Mouse (Mus musculus): Measurements from ENCODE around the gene Ntm. TPM values are rescaled to one million over a fixed set of nuclear protein-coding genes. Genes with fewer than 3 reads are reported as not detected.

The Ntm gene
- polyA plus RNA-seq, 1 experiment from 2014 or later, result 264 TPM

DNA sequence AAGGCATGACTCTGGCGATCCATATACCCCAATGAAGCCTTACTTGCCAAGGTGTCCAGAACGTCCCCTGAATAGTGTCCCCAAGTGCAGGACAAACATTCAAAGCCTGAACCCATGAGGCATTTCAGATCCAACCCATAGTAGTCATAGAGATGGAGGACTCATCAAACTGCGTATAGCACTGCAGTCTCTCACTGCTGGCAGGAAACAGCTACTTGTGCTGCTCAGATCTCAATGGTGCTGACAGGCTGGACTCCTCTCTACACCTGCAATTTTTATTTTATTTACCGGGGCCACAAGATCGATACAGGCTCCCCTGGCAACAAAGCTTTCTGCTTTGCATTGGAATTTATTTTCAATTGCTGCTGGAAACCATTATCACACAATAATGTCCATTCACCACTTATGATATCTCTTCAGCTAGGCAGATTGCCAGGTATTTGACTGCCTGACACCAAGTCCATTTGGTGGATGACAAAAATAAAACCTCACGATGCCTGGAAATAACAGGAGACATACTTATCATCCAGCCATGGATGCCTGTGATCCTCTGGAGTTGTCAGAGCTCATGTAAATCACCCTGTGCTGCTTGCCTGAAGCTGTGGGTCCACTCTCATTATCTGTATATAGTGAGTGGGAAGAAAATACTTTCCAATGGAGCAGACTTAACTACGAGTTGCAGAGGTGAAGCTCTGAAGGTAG is 674.8 kb downstream of the Ntm start:
- H3K9me3 ChIP-seq (ENCODE audit: control insufficient read depth, low read length), result no peaks in the 10 kb centered on the region
- ATAC-seq, result no peak
- 85% methylated on average over 7 of the region's 7 CpGs for WGBS
- no peak overlapping the region for H3K9ac ChIP-seq (ENCODE audit: low read depth, low read length)
- H3K4me1 ChIP-seq (ENCODE audit: control insufficient read depth, insufficient read depth, low read depth, low read length), result no peaks in the 10 kb centered on the region
- no peak overlapping the region for H3K4me3 ChIP-seq (ENCODE audit: low read length)
- no peak overlapping the region for H3K4me2 ChIP-seq (ENCODE audit: low read length)
- H3K27me3 ChIP-seq (replicated peaks; ENCODE audit: control insufficient read depth, insufficient read depth, low read length), result no peaks in the 10 kb centered on the region
- no peaks in the 10 kb centered on the region for H3K36me3 ChIP-seq (ENCODE audit: control insufficient read depth, insufficient read depth, low read length)
- no peak overlapping the region for H3K27ac ChIP-seq (ENCODE audit: low read depth, low read length)

DNA sequence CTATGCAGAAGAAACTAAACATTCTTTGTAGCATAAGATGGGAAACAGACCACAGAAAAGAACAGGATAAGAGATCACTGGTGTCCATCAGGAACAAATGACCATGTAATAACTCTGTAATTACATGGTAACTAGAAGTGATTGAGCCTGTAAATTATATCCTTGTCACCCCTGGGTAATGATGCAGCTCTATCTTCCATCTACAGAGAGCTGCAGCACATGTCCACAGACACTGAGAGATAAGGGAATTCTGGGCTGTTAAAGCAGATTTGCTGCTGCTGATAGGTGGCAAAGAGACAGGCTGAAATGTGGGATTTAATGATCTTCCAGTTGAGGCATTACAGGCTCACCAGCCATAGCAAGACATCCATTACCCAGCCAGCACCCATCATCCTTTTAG is 677.8 kb downstream of the Ntm start:
- H3K9me3 ChIP-seq (ENCODE audit: control insufficient read depth, low read length), result no peaks in the 10 kb centered on the region
- H3K27me3 ChIP-seq (replicated peaks; ENCODE audit: control insufficient read depth, insufficient read depth, low read length), result no peaks in the 10 kb centered on the region
- H3K9ac ChIP-seq (ENCODE audit: low read depth, low read length), result no peak overlapping the region
- H3K4me2 ChIP-seq (ENCODE audit: low read length), result no peak overlapping the region
- no peak for ATAC-seq
- no peaks in the 10 kb centered on the region for H3K36me3 ChIP-seq (ENCODE audit: control insufficient read depth, insufficient read depth, low read length)
- no peak overlapping the region for H3K4me3 ChIP-seq (ENCODE audit: low read length)
- no peak overlapping the region for H3K27ac ChIP-seq (ENCODE audit: low read depth, low read length)
- H3K4me1 ChIP-seq (ENCODE audit: control insufficient read depth, insufficient read depth, low read depth, low read length), result no peaks in the 10 kb centered on the region

DNA sequence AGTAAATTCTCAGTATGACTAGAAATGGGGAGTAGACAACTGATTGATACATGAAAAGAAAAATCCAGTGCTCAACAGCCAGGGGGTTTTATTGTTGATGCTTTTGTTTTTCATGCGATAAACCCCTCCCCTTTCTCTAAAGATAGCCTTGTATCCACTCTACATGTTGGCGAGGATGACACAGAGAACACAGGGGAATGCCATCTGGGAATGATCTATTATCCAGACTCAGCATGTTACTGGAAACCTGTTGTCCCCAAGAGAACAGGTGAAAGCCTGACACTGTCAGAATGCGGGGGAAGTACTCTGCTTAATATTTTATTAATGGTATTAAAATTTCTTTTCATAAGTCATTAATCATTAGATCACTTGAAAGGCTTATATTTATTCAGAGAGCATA is 690.1 kb downstream of the Ntm start:
- H3K27ac ChIP-seq (ENCODE audit: low read depth, low read length), result no peak overlapping the region
- H3K36me3 ChIP-seq (ENCODE audit: control insufficient read depth, insufficient read depth, low read length), result no peaks in the 10 kb centered on the region
- no peaks in the 10 kb centered on the region for H3K27me3 ChIP-seq (replicated peaks; ENCODE audit: control insufficient read depth, insufficient read depth, low read length)
- no peak for ATAC-seq
- no peak overlapping the region for H3K4me3 ChIP-seq (ENCODE audit: low read length)
- H3K9me3 ChIP-seq (ENCODE audit: control insufficient read depth, low read length), result no peaks in the 10 kb centered on the region
- WGBS, result 68% methylated on average over 3 of the region's 3 CpGs
- no peak overlapping the region for H3K4me2 ChIP-seq (ENCODE audit: low read length)
- H3K4me1 ChIP-seq (ENCODE audit: control insufficient read depth, insufficient read depth, low read depth, low read length), result peaks cover 8% of the 10 kb centered on the region; the same call in 1 of the 2 replicates
- no peak overlapping the region for H3K9ac ChIP-seq (ENCODE audit: low read depth, low read length)

DNA sequence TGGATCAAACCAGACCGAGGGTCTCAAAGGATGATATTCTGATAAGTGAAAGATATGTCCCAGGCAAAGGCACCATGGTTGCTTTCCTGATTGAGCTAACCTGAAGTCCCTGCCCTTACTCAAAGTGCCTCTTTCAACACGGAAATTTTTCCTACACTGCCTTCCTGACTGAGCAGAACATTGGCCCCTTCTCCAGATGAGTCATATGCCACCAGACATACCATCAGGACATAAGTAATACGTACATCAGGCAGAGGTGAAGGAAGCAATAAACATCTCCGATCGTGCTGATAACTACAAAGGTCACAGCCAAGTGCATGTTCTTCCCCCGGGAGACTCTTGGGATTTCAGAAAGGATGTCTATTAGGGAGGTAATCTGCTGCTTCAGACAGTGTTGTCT is 693.0 kb downstream of the Ntm start:
- H3K4me3 ChIP-seq (ENCODE audit: low read length), result no peak overlapping the region
- H3K9ac ChIP-seq (ENCODE audit: low read depth, low read length), result no peak overlapping the region
- no peaks in the 10 kb centered on the region for H3K36me3 ChIP-seq (ENCODE audit: control insufficient read depth, insufficient read depth, low read length)
- no peak overlapping the region for H3K4me2 ChIP-seq (ENCODE audit: low read length)
- H3K27ac ChIP-seq (ENCODE audit: low read depth, low read length), result no peak overlapping the region
- no peak for ATAC-seq
- H3K4me1 ChIP-seq (ENCODE audit: control insufficient read depth, insufficient read depth, low read depth, low read length), result peaks cover 14% of the 10 kb centered on the region
- no peaks in the 10 kb centered on the region for H3K9me3 ChIP-seq (ENCODE audit: control insufficient read depth, low read length)
- no peaks in the 10 kb centered on the region for H3K27me3 ChIP-seq (replicated peaks; ENCODE audit: control insufficient read depth, insufficient read depth, low read length)
- WGBS, result 85% methylated on average over 6 of the region's 6 CpGs

DNA sequence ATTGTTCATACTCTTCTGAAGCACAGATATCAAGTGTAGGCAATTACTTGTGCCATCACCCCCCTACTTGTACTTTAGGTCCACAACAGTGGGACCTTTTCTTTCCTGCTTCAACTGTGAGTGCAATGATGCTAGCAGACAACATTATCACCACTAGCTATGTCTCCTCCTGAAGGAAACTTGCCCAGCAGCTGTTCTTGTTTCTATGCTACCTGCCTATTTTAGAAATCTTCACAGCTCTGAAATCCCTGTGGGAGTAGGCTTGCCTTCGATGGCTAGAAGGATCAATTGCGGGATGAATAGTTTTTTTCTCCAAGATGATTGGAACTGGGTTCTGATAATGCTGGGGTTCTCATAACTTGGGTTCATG is 693.7 kb downstream of the Ntm start:
- ATAC-seq, result no peak
- WGBS, result 89% methylated on average over 2 of the region's 2 CpGs
- Histone ChIP-seq H3K4me3 (ENCODE audit: low read length) (no peak overlapping the region), H3K9ac (ENCODE audit: low read depth, low read length) (no peak overlapping the region), H3K4me1 (ENCODE audit: control insufficient read depth, insufficient read depth, low read depth, low read length) (peaks cover 16% of the 10 kb centered on the region), H3K27ac (ENCODE audit: low read depth, low read length) (no peak overlapping the region), H3K27me3 (replicated peaks; ENCODE audit: control insufficient read depth, insufficient read depth, low read length) (no peaks in the 10 kb centered on the region), H3K36me3 (ENCODE audit: control insufficient read depth, insufficient read depth, low read length) (no peaks in the 10 kb centered on the region), H3K4me2 (ENCODE audit: low read length) (no peak overlapping the region), H3K9me3 (ENCODE audit: control insufficient read depth, low read length) (no peaks in the 10 kb centered on the region)

DNA sequence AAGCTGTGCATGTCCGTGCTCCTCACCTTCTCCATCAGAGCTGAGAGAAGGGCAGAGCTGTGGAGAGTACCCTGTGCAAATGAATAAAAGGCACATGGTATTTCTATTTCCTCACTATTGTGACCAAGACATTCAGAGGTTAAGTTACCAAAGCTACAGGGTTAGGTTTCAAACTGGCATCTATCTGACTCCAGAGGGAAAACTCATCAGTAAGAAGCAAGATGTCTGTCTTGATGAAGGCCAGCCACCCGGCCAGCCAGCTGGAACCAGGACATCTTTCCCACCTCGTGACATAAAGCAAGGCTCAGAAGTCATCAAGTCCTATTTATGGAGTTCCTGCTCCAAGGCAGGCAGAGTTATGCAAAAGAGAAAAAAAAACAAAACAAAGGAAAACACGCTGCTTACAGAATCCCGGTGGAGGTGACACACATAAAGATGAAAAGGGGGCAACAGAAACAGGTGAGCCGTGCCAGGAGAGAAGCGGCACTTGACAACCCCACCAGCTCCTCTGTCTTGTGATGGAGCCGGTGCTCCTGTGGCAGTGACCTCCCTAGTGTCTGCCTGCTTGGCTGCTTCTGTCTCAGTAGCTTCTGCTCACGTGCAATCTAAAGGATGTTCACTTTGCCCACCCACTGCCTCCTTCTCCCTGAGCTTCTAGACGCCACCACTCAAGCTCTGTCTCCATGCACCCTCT is 694.2 kb downstream of the Ntm start:
- no peak for ATAC-seq
- no peak overlapping the region for H3K27ac ChIP-seq (ENCODE audit: low read depth, low read length)
- 71% methylated on average over 10 of the region's 10 CpGs for WGBS
- no peaks in the 10 kb centered on the region for H3K9me3 ChIP-seq (ENCODE audit: control insufficient read depth, low read length)
- H3K4me1 ChIP-seq (ENCODE audit: control insufficient read depth, insufficient read depth, low read depth, low read length), result peaks cover 16% of the 10 kb centered on the region
- no peak overlapping the region for H3K4me3 ChIP-seq (ENCODE audit: low read length)
- H3K9ac ChIP-seq (ENCODE audit: low read depth, low read length), result no peak overlapping the region
- no peaks in the 10 kb centered on the region for H3K27me3 ChIP-seq (replicated peaks; ENCODE audit: control insufficient read depth, insufficient read depth, low read length)
- no peaks in the 10 kb centered on the region for H3K36me3 ChIP-seq (ENCODE audit: control insufficient read depth, insufficient read depth, low read length)
- no peak overlapping the region for H3K4me2 ChIP-seq (ENCODE audit: low read length)

DNA sequence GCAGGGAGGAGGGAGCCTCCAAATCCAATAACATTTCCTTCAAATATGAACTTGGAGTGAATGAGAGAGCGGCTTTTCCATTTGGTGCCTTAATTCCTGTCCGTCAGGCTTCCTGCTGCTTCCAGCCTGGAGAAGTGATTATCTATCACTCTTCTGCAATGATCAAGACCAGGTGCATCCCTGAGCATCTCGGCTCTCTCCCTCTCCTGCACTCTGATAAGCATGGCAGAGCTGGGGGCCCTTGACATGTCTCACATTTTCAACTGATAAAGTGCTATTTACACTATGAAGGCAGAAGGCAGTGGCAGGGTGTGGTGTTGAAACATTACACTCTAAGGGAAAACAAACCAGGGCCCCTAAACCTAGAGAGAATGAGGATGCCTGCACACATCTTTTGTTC is 695.3 kb downstream of the Ntm start:
- Histone ChIP-seq H3K36me3 (ENCODE audit: control insufficient read depth, insufficient read depth, low read length) (no peaks in the 10 kb centered on the region), H3K9me3 (ENCODE audit: control insufficient read depth, low read length) (no peaks in the 10 kb centered on the region), H3K27ac (ENCODE audit: low read depth, low read length) (peak overlapping the region; percentile 35; the same call in 1 of the 2 replicates), H3K4me2 (ENCODE audit: low read length) (no peak overlapping the region), H3K4me1 (ENCODE audit: control insufficient read depth, insufficient read depth, low read depth, low read length) (peaks cover 16% of the 10 kb centered on the region), H3K4me3 (ENCODE audit: low read length) (no peak overlapping the region), H3K9ac (ENCODE audit: low read depth, low read length) (no peak overlapping the region), H3K27me3 (replicated peaks; ENCODE audit: control insufficient read depth, insufficient read depth, low read length) (no peaks in the 10 kb centered on the region)
- WGBS, result 40% methylated on average over 3 of the region's 3 CpGs
- ATAC-seq, result no peak

DNA sequence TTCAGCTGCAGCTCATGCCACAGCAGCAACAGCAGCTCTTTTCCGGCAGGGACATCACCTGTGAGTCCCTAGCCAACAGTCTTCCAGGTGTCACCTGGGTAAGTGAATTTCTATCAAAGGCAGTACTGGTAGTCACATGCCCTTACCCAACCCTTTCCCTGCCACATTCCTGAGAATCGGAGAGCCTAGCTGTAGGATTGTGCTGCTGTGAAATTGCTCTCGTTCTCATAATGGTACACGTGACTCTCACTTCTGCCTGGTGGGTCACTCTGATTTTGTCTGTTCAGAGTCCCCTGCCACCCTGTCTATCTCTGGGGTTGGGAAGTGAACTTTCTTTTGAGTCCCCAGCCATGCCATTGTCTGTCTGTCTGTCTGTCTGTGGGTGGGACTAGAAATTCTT is 697.8 kb downstream of the Ntm start:
- Histone ChIP-seq H3K36me3 (ENCODE audit: control insufficient read depth, insufficient read depth, low read length) (no peaks in the 10 kb centered on the region), H3K27me3 (replicated peaks; ENCODE audit: control insufficient read depth, insufficient read depth, low read length) (no peaks in the 10 kb centered on the region), H3K9ac (ENCODE audit: low read depth, low read length) (no peak overlapping the region), H3K9me3 (ENCODE audit: control insufficient read depth, low read length) (no peaks in the 10 kb centered on the region), H3K4me1 (ENCODE audit: control insufficient read depth, insufficient read depth, low read depth, low read length) (peaks cover 16% of the 10 kb centered on the region), H3K4me2 (ENCODE audit: low read length) (no peak overlapping the region), H3K27ac (ENCODE audit: low read depth, low read length) (no peak overlapping the region), H3K4me3 (ENCODE audit: low read length) (no peak overlapping the region)
- no peak for ATAC-seq
- 29% methylated on average over 4 of the region's 4 CpGs for WGBS

DNA sequence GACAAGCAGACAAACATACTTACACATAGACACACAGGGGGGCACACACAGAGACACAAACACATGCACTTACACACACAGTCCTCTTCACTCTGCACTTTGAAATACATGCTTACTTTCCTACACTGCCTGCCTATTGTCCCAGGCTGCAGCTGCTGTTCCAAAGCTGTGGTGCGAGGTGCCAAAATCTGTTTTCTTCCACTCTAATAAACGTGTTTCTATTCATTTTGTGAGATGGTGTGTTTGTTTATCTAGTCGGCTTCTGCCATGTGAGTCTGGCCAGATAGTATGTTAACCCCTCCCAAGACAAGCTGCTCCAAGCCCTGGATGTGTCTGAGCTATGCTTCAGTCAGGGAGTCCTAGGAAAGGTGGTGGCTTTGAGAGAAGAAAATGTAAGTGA is 700.1 kb downstream of the Ntm start:
- no peak overlapping the region for H3K4me3 ChIP-seq (ENCODE audit: low read length)
- no peaks in the 10 kb centered on the region for H3K27me3 ChIP-seq (replicated peaks; ENCODE audit: control insufficient read depth, insufficient read depth, low read length)
- H3K9ac ChIP-seq (ENCODE audit: low read depth, low read length), result no peak overlapping the region
- WGBS, result 33% methylated on average over 3 of the region's 3 CpGs
- H3K9me3 ChIP-seq (ENCODE audit: control insufficient read depth, low read length), result no peaks in the 10 kb centered on the region
- H3K36me3 ChIP-seq (ENCODE audit: control insufficient read depth, insufficient read depth, low read length), result no peaks in the 10 kb centered on the region
- no peak overlapping the region for H3K4me2 ChIP-seq (ENCODE audit: low read length)
- no peak overlapping the region for H3K27ac ChIP-seq (ENCODE audit: low read depth, low read length)
- peaks cover 8% of the 10 kb centered on the region for H3K4me1 ChIP-seq (ENCODE audit: control insufficient read depth, insufficient read depth, low read depth, low read length)
- ATAC-seq, result no peak
